Mouse (Mus musculus) frontal cortex, postnatal 10 days (tissue): ENCODE data around the gene Ext2.

Source experiments
- DNase-seq, 2 experiments: peaks; one replicate each; pipeline ENCODE4 v3.0.0; 2022; ENCODE audit warnings: low spot score in 2 of 2, mixed read lengths in 1 of 2

Ext2 gene

DNA sequence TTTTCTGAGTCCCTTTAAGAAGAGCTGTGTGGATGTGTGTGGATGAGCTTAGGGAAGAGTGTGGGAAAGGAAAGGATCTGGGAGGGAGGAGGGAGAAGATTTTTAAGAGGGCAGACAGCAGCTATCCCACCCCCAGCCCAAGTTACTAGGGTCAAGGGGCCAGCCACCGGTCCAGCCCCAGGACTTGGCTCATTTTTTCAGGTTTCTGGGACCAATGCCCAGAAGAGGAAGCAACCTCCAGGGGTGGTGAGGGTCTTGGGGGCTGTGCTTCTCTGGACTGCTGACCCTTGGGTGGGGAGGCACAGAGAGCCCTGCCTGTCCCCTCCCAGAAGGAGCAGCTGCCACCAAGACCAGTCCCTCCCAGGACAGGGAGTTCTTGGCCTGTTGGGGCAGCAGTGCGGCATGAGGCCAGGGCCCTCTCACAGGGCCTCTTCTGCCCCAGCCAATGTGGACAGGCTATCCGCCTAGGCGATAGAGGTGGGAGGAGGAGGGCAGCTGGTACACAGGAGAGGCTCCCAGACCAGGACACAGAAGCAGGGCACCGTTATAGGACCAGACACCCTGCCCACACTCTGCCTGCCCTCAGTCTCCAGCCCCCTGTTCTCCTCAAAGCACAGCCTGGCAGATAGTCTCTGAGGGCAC is 203.0 kb downstream of the Ext2 start:
- DNase-seq, result no peak

DNA sequence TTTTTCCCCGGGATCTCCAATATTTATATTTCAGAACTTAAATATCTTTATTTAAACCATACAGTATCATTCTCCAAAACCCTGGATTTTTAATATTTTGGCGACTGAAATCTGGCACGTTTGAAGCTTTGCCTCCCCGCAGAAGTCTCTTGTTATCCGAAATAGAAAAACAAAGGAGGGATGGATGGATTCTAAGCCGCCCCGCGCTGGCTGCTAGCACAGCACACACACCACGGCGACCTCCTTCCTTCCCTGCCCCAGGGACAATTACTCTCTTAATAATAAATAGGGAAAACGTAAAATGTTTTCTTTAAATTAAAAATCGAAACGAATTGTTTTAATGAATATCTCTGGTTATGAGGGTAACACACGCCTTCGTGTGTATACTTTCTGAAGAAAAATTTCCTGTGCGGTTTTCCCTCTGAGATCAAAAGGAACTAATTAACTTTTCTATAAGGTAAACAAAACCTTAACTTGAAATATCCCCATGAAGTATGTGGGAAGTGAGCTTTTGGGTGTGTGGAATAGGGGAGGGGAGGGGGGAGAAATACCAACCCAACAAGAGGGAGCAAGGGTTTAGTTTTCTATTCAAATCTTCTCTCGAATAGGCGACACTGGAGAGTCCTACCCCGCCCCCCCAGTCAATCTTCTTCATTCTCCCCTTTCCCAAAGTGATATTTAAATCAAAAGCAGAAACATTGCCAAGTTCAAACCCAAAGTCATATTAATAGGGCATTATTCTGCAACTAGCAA is 203.7 kb downstream of the Ext2 start:
- no peak for DNase-seq

DNA sequence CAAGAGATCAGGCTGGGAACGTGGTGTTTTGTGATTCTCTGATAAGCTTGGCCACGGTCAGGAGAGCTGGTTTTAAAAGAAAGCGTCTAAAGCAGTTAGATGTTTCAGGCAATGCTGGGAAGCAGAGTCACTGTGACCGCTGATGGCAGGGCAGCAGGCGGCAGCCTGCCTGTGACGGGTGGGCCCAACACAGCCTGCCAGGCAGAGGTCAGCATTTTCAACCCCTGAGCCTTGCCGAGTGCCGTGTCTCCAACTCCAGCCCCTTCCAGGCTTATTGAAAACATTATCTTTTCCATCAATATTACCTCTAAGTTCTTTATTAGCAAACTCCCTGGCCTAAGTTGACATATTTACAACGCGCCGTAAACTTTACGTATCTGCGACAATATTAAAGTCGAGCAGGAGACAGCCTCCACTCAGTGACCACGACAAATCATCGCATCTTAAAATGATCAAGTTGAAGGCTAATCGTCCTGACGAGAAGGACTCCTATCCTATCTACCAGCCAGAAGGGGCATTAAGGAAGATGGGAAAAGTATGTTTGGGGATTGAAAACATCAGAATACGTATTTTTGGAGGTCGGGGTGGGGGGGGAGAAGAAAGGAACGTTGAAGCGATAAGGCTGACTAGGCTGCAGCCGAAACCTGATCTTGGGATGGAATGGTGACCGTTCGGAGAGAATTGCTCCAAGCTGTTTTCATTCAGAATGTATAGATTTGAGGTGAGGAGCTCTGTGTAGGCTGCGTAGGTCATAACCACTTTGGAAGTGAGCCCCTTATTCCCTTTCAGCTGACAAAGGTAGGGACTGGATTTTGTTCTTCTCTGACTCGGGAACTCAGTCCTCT is 206.3 kb downstream of the Ext2 start:
- DNase-seq, result no peak

DNA sequence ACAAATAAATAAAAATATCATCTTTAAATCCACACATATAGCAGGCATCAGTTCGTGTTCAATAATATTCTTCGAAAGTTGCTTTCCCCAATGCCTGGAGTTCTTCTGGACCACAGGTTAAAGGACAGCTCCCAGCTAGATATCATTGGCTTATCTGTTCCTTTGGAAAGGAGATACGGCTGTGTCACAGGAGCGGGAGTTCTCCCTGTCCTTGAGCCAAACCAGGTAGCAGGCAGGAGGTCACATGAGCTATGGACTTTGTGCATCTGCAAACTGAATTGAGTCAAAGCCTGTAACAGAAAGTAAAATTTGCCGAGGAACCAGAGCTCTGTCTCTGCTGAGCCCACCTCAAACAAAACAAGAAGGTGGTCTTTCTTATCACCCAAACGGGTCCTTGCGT is 209.3 kb downstream of the Ext2 start:
- DNase-seq, result no peak
